Comparison of ENCODE assay signal across 8 mouse cellular contexts in the genomic region with DNA sequence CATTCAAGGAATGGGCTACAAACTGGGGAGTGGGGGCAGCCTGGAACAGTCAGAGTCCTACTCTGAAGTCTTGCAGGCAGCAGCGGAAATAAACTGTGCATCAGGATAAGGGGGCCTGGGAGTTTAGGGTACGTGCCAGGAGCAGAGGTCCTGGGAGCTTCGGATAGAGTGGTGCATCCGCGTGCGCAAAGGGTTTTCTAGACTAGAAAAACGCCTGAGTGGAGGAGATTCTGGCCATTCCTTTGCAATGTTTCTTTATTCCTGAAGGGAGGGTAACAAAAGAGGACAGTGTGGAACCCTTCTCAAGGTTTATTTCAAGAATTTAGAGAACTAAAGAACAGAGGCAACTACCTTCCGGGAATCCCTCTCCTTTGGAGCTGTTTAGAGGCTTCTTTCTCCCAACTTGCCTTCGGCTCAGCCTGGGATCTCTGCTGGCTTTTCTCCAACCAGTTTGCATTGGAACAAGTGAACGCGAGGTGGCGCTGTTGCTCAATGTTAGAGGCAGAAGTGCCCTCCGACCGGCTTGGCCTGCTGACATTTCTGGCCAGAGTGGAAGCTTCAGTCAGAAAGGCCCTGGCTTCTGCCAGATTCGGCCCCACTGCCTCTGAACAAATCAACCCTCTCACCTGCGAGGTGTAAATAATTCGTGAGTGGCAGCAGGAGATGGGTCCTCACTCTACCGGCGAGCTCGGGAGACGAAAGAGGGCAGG. TPM values are rescaled to one million over a fixed set of nuclear protein-coding genes. Genes with fewer than 3 reads are reported as not detected.
A peak's percentile ranks its signal among the peaks of the same experiment; 100 is the strongest.
DNase-seq lines count a peak whose midpoint lies in the region; ATAC-seq and TF ChIP-seq lines count a peak whose summit lies in the region.

No protein-coding gene starts in this region.

- H3K36me3 ChIP-seq in CH12.LX (replicated peaks in 1 of 2; ENCODE audit: control insufficient read depth in 1 of 2, insufficient read depth in 1 of 2, low read length in 1 of 2), result no peaks in the 10 kb centered on the region
- H3K36me3 ChIP-seq in lung, embryonic 14.5 days (ENCODE audit: insufficient read depth), result no peaks in the 10 kb centered on the region

- intact Hi-C loops in heart, postnatal 10 days (cut with DNase I), result loop anchor here (1.0 to 10.0 kb wide), 2 partner anchors 190 to 328 kb away; partner anchors contain the start of gene Gpr84

- 3% methylated on average over 21 of the region's 21 CpGs for WGBS in lung, embryonic 14.5 days

- no peaks in the 10 kb centered on the region for H3K9me3 ChIP-seq in CH12.LX (replicated peaks; ENCODE audit: low read length)
- H3K9me3 ChIP-seq in lung, embryonic 14.5 days (ENCODE audit: low read depth, low read length), result no peaks in the 10 kb centered on the region

- no peak for TF ChIP-seq POLR2A in CH12.LX (IDR thresholded peaks at IDR 0.05; ENCODE audit: low read depth, low read length)
- TF ChIP-seq POLR2A in bone marrow macrophage, adult 2 months (IDR thresholded peaks at IDR 0.05; ENCODE audit: borderline replicate concordance, low read depth, low read length), result no peak
- no peak for TF ChIP-seq POLR2A in embryonic fibroblast, embryonic 13.5 days (IDR thresholded peaks at IDR 0.05; ENCODE audit: low read depth, low read length)

- H3K9ac ChIP-seq in CH12.LX (ENCODE audit: insufficient read depth, low read depth), result no peak overlapping the region
- H3K9ac ChIP-seq in lung, embryonic 14.5 days, result no peak overlapping the region

- peak; percentile 63; the same call in 1 of the 2 replicates for ATAC-seq in lung, embryonic 14.5 days (ENCODE audit: insufficient read depth)

- H3K79me2 ChIP-seq in CH12.LX (replicated peaks; ENCODE audit: control insufficient read depth, extremely low read depth, insufficient read depth, poor library complexity, severe bottlenecking), result no peaks in the 10 kb centered on the region

- peak; percentile 99 for TF ChIP-seq RAD21 in CH12.LX (IDR thresholded peaks at IDR 0.05; ENCODE audit: low read depth, low read length)

- peaks cover 0 to 2% of the 10 kb centered on the region in 2 experiments; a peak in 1 of 4 replicates for H3K4me1 ChIP-seq in CH12.LX (ENCODE audit: control insufficient read depth in 1 of 2, insufficient read depth in 2 of 2)
- no peaks in the 10 kb centered on the region for H3K4me1 ChIP-seq in bone marrow macrophage, adult 2 months (ENCODE audit: control insufficient read depth, insufficient read depth, low read length)
- no peaks in the 10 kb centered on the region for H3K4me1 ChIP-seq in embryonic fibroblast, embryonic 13.5 days (ENCODE audit: control insufficient read depth, insufficient read depth, low read length)
- no peaks in the 10 kb centered on the region for H3K4me1 ChIP-seq in lung, embryonic 14.5 days (ENCODE audit: insufficient read depth)

- H3K4me2 ChIP-seq in CH12.LX (ENCODE audit: insufficient read depth, low read depth, poor library complexity, severe bottlenecking), result no peak overlapping the region
- no peak overlapping the region for H3K4me2 ChIP-seq in lung, embryonic 14.5 days

- peak; percentile 93 for DNase-seq in CH12.LX (ENCODE audit: extremely low read depth)
- peak; percentile 93 to 98 for DNase-seq in heart, postnatal 10 days
- peak; percentile 94 to 97 for DNase-seq in kidney, postnatal 36 days
- DNase-seq in lung, embryonic 14.5 days, result peak; percentile 99
- peak; percentile 83 for DNase-seq in ovary, adult 18-20 months (ENCODE audit: low spot score)
- DNase-seq in thymus, adult 18-20 months, result peak; percentile 30 to 35

- dilution Hi-C loops in CH12.LX (cut with MboI; ENCODE audit: extremely low pct_ligation_motif_present, extremely low pct_unique_long_range_greater_than_20kb, low sequenced_read_pairs), result no loop called here

- no peak overlapping the region for H3K4me3 ChIP-seq in CH12.LX (replicated peaks in 1 of 3; ENCODE audit: low read depth in 2 of 3, low read length in 2 of 3, poor library complexity in 1 of 3)
- no peak overlapping the region for H3K4me3 ChIP-seq in bone marrow macrophage, adult 2 months (ENCODE audit: insufficient read depth, low read length)
- no peak overlapping the region for H3K4me3 ChIP-seq in embryonic fibroblast, embryonic 13.5 days (ENCODE audit: insufficient read depth, low read length)
- no peak overlapping the region for H3K4me3 ChIP-seq in lung, embryonic 14.5 days (ENCODE audit: low read depth, low read length)

- peaks cover 64% of the 10 kb centered on the region for H3K27me3 ChIP-seq in CH12.LX (replicated peaks)
- peaks cover 98% of the 10 kb centered on the region for H3K27me3 ChIP-seq in lung, embryonic 14.5 days (ENCODE audit: insufficient read depth, low read length)

- H3K27ac ChIP-seq in CH12.LX (ENCODE audit: insufficient read depth, low read depth), result no peak overlapping the region
- no peak overlapping the region for H3K27ac ChIP-seq in bone marrow macrophage, adult 2 months (ENCODE audit: insufficient read depth, low read depth, low read length)
- H3K27ac ChIP-seq in embryonic fibroblast, embryonic 13.5 days (ENCODE audit: insufficient read depth, low read length), result peak overlapping the region; percentile 44; the same call in 1 of the 2 replicates
- H3K27ac ChIP-seq in lung, embryonic 14.5 days (ENCODE audit: low read depth), result no peak overlapping the region

- no peak for TF ChIP-seq EP300 in CH12.LX (IDR thresholded peaks at IDR 0.05; ENCODE audit: low read length)

- peak; percentile 69 to 98 for TF ChIP-seq CTCF in CH12.LX (conservative IDR thresholded peaks at IDR 0.05 in 1 of 2, IDR thresholded peaks at IDR 0.05 in 1 of 2; ENCODE audit: low read depth in 2 of 2, low read length in 2 of 2)
- peak; percentile 83 for TF ChIP-seq CTCF in bone marrow macrophage, adult 2 months (IDR thresholded peaks at IDR 0.05; ENCODE audit: low read depth, low read length)
- peak; percentile 92 for TF ChIP-seq CTCF in embryonic fibroblast, embryonic 13.5 days (IDR thresholded peaks at IDR 0.05; ENCODE audit: borderline replicate concordance, insufficient read depth, low read length)
- peak; percentile 94 for TF ChIP-seq CTCF in lung, embryonic 14.5 days (IDR thresholded peaks at IDR 0.05; ENCODE audit: low read depth)

- in situ Hi-C loops in CH12.LX (cut with MboI; ENCODE audit: low pct_ligation_motif_present, low pct_unique_long_range_greater_than_20kb, low sequenced_read_pairs), result loop anchor here (5.0 to 10.0 kb wide), 2 partner anchors 185 to 328 kb away; partner anchors contain the start of gene Gpr84

TF ChIP-seq in CH12.LX, 34 proteins besides CTCF, POLR2A, EP300 and RAD21 (continues in another document):
- no peak for TF ChIP-seq E2F4 (IDR thresholded peaks at IDR 0.05; ENCODE audit: insufficient replicate concordance, low read depth, low read length)
- TF ChIP-seq RCOR1 (conservative IDR thresholded peaks at IDR 0.05; ENCODE audit: low read depth, low read length), result no peak
- TF ChIP-seq ELF1 (IDR thresholded peaks at IDR 0.05; ENCODE audit: low read depth, low read length), result no peak
- peak; percentile 99 for TF ChIP-seq SMC3 (IDR thresholded peaks at IDR 0.05; ENCODE audit: low read depth, low read length)
- 0 out of 2 replicates have a peak, but pooled peaks have one; percentile 7 for TF ChIP-seq BHLHE40 (IDR thresholded peaks at IDR 0.05; ENCODE audit: low read depth, low read length)

RNA-seq across cellular contexts. Expression of gene Hoxc8, which starts 3.1 kb away (rescaled TPM):
- total RNA-seq in CH12.LX (2012; rRNA removed) (not detected in 2 replicates), CH12.LX (2014; rRNA removed) (not detected in 2 replicates)
- not detected in 2 replicates for polyA plus RNA-seq in CH12.LX (2012; ENCODE audit: insufficient read length, low read depth)
- polyA plus RNA-seq in bone marrow macrophage, adult 2 months (2012; ENCODE audit: insufficient read depth, insufficient read length, missing spikeins), result not detected in 2 replicates
- polyA plus RNA-seq in embryonic fibroblast, embryonic 13.5 days (2011; ENCODE audit: insufficient read length, low read depth, missing spikeins), result 28.5 and 45.5 TPM in 2 replicates
- not detected for total RNA-seq in heart, postnatal 10 days (2021)
- polyA plus RNA-seq in lung, embryonic 14.5 days (2014; fragmentation: Nextera tagmentation; extraction: Ambion mirVana), result not detected in 2 replicates

RNA-seq across cellular contexts. Expression of gene Hoxc6, which starts 10.8 kb away (rescaled TPM):
- 0.42 and 0.76 TPM in 2 replicates for total RNA-seq in CH12.LX (2012; rRNA removed)
- total RNA-seq in CH12.LX (2014; rRNA removed), result 0.59 and 0.79 TPM in 2 replicates
- polyA plus RNA-seq in CH12.LX (2012; ENCODE audit: insufficient read length, low read depth), result 2.9 and 4.5 TPM in 2 replicates
- not detected in 2 replicates for polyA plus RNA-seq in bone marrow macrophage, adult 2 months (2012; ENCODE audit: insufficient read depth, insufficient read length, missing spikeins)
- polyA plus RNA-seq in embryonic fibroblast, embryonic 13.5 days (2011; ENCODE audit: insufficient read length, low read depth, missing spikeins), result 42.6 and 61.8 TPM in 2 replicates
- total RNA-seq in heart, postnatal 10 days (2021), result under 1 TPM in 1 of 2 experiments, not detected in 1; 0.15 TPM
- polyA plus RNA-seq in lung, embryonic 14.5 days (2014; fragmentation: Nextera tagmentation; extraction: Ambion mirVana), result not detected in 2 replicates

RNA-seq across cellular contexts. Expression of gene Hoxc9, which starts 11.0 kb away (rescaled TPM):
- not detected in 2 replicates for total RNA-seq in CH12.LX (2012; rRNA removed)
- total RNA-seq in CH12.LX (2014; rRNA removed), result 0.12 TPM in 1 of 2 replicates, not detected in the other
- polyA plus RNA-seq in CH12.LX (2012; ENCODE audit: insufficient read length, low read depth), result 0.20 and 0.26 TPM in 2 replicates
- not detected in 2 replicates for polyA plus RNA-seq in bone marrow macrophage, adult 2 months (2012; ENCODE audit: insufficient read depth, insufficient read length, missing spikeins)
- polyA plus RNA-seq in embryonic fibroblast, embryonic 13.5 days (2011; ENCODE audit: insufficient read length, low read depth, missing spikeins), result 4.9 and 6.2 TPM in 2 replicates
- not detected for total RNA-seq in heart, postnatal 10 days (2021)
- not detected in 2 replicates for polyA plus RNA-seq in lung, embryonic 14.5 days (2014; fragmentation: Nextera tagmentation; extraction: Ambion mirVana)

RNA-seq across cellular contexts. Expression of gene Hoxc5, which starts 20.0 kb away (rescaled TPM):
- total RNA-seq in CH12.LX (2012; rRNA removed) (not detected in 2 replicates), CH12.LX (2014; rRNA removed) (0.15 TPM in 1 of 2 replicates, not detected in the other)
- 0.16 and 0.22 TPM in 2 replicates for polyA plus RNA-seq in CH12.LX (2012; ENCODE audit: insufficient read length, low read depth)
- polyA plus RNA-seq in bone marrow macrophage, adult 2 months (2012; ENCODE audit: insufficient read depth, insufficient read length, missing spikeins), result not detected in 2 replicates
- polyA plus RNA-seq in embryonic fibroblast, embryonic 13.5 days (2011; ENCODE audit: insufficient read length, low read depth, missing spikeins), result 7.6 and 11.0 TPM in 2 replicates
- total RNA-seq in heart, postnatal 10 days (2021), result under 1 TPM; 0.12 to 0.15 TPM
- polyA plus RNA-seq in lung, embryonic 14.5 days (2014; fragmentation: Nextera tagmentation; extraction: Ambion mirVana), result 0.62 and 0.74 TPM in 2 replicates

RNA-seq across cellular contexts. Expression of gene Hoxc10, which starts 20.7 kb away (rescaled TPM):
- total RNA-seq in CH12.LX (2012; rRNA removed) (not detected in 2 replicates), CH12.LX (2014; rRNA removed) (not detected in 2 replicates)
- polyA plus RNA-seq in CH12.LX (2012; ENCODE audit: insufficient read length, low read depth), result 0.11 and 0.12 TPM in 2 replicates
- polyA plus RNA-seq in bone marrow macrophage, adult 2 months (2012; ENCODE audit: insufficient read depth, insufficient read length, missing spikeins), result 0.28 TPM in 1 of 2 replicates, not detected in the other
- 7.3 and 16.6 TPM in 2 replicates for polyA plus RNA-seq in embryonic fibroblast, embryonic 13.5 days (2011; ENCODE audit: insufficient read length, low read depth, missing spikeins)
- not detected for total RNA-seq in heart, postnatal 10 days (2021)
- not detected in 2 replicates for polyA plus RNA-seq in lung, embryonic 14.5 days (2014; fragmentation: Nextera tagmentation; extraction: Ambion mirVana)

Comparison
In these comparisons a context has a peak if more than half of its experiments do, and no peak if none do; other contexts are left out.
1. DNase-seq: peak in every context shown above with its lines; median percentile 99 in lung, embryonic 14.5 days; 96 in heart, postnatal 10 days; 96 in kidney, postnatal 36 days; 93 in CH12.LX; 83 in ovary, adult 18-20 months; 32 in thymus, adult 18-20 months.
2. RNA of gene Hoxc8, which starts 3.1 kb away (polyA plus RNA-seq): 28.5 to 45.5 TPM in embryonic fibroblast, embryonic 13.5 days; not detected in lung, embryonic 14.5 days, not detected in CH12.LX and not detected in bone marrow macrophage, adult 2 months; every median in the first group is over 10 times any median in the second.
3. Peak in every context shown above with its lines, with median percentiles within 50 percentile points of each other: CTCF ChIP-seq.